ENCODE assay signal across 8 mouse cellular contexts in the genomic region with DNA sequence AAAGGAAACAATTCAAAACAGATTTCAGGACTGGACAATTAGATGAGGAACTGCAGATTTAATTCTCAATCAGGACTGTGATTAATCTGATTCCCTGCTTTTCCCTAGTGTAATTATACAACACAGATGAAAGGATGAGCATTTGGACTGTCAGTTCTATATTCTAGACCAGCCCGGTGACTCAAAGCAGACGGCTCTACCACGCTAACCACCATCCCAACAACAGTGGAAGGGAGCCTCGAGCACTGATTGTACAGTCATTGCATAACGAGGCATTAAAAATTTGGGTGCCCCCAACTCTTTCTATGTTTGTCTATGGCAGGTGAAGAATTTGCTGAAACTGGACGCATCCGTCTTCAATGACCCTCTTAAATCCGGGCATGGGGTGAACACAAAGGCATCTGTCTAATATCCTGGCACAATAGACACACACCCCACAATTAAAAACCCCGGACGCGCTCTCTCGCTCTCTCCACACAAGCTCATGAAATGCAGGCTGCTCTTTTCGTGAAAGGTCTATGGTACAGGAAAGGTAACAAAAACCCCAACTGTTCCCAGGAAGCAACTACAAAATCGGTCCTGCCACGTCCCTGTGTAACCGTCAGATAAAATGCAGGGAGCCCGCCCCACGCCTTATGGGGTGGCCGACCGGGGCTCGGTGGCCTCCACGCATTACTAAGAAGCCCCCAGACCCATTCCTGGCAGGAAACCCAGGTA. TPM values are rescaled to one million over a fixed set of nuclear protein-coding genes. Genes with fewer than 3 reads are reported as not detected.
DNase-seq lines count a peak whose midpoint lies in the region; ATAC-seq lines count a peak whose summit lies in the region.

No protein-coding gene starts in this region.

- peak overlapping the region; percentile 93 for H3K4me3 ChIP-seq in megakaryocyte, embryonic 14.5 days (replicated peaks)
- peak overlapping the region; percentile 56 for H3K4me3 ChIP-seq in neural tube, embryonic 11.5 days (ENCODE audit: low read depth, low read length)

- H3K36me3 ChIP-seq in megakaryocyte, embryonic 14.5 days (replicated peaks; ENCODE audit: low read length): no peaks in the 10 kb centered on the region
- no peaks in the 10 kb centered on the region for H3K36me3 ChIP-seq in neural tube, embryonic 11.5 days (ENCODE audit: control insufficient read depth, insufficient read depth, low read length)

- H3K9me3 ChIP-seq in megakaryocyte, embryonic 14.5 days: peaks cover 14% of the 10 kb centered on the region
- H3K9me3 ChIP-seq in neural tube, embryonic 11.5 days (ENCODE audit: control insufficient read depth, low read length): no peaks in the 10 kb centered on the region

- H3K27ac ChIP-seq in neural tube, embryonic 11.5 days (ENCODE audit: low read depth, low read length): peak overlapping the region; percentile 94; the same call in 1 of the 2 replicates

- no peak for ATAC-seq in megakaryocyte, adult 5-6 weeks (ENCODE audit: poor library complexity, severe bottlenecking)
- ATAC-seq in neural tube, embryonic 11.5 days (ENCODE audit: insufficient read depth, low FRiP score, low TSS enrichment): 0 out of 2 replicates have a peak, but pooled peaks have one; percentile 5
- ATAC-seq in erythroid progenitor cell, adult 5-6 weeks (replicated peaks; ENCODE audit: low FRiP score, poor library complexity, severe bottlenecking): no peak

- peak overlapping the region; percentile 72 for H3K9ac ChIP-seq in neural tube, embryonic 11.5 days (ENCODE audit: low read length)

- H3K4me1 ChIP-seq in megakaryocyte, embryonic 14.5 days: peaks cover 12% of the 10 kb centered on the region
- no peaks in the 10 kb centered on the region for H3K4me1 ChIP-seq in neural tube, embryonic 11.5 days (ENCODE audit: control insufficient read depth, insufficient read depth, low read length)

- peak overlapping the region; percentile 36 for H3K4me2 ChIP-seq in neural tube, embryonic 11.5 days (ENCODE audit: low read depth)

- WGBS in neural tube, embryonic 11.5 days: 27% methylated on average over 22 of the region's 22 CpGs

- peaks cover 39% of the 10 kb centered on the region for H3K27me3 ChIP-seq in megakaryocyte, embryonic 14.5 days (replicated peaks)
- no peaks in the 10 kb centered on the region for H3K27me3 ChIP-seq in neural tube, embryonic 11.5 days (ENCODE audit: control insufficient read depth, insufficient read depth, low read length)

- DNase-seq in adrenal gland, postnatal 25 days: peak; percentile 5
- DNase-seq in frontal cortex, postnatal 25 days (ENCODE audit: low spot score in 2 of 2): peak; percentile 4 to 7
- peak; percentile 1 to 11 for DNase-seq in kidney, adult 8-10 months
- peak; percentile 11 for DNase-seq in liver
- peak; percentile 42 for DNase-seq in neural tube, embryonic 11.5 days (ENCODE audit: low spot score)

RNA-seq across cellular contexts. Expression of gene Cask, which starts 5.9 kb away (rescaled TPM):
- polyA plus RNA-seq in megakaryocyte, embryonic 14.5 days (2012; ENCODE audit: insufficient read depth, low replicate concordance): 0.16 TPM in 1 of 2 replicates, not detected in the other
- 40.1 and 50.7 TPM in 2 replicates for total RNA-seq in megakaryocyte, adult 5-6 weeks (2015)
- 52.3 and 66.0 TPM in 2 replicates for total RNA-seq in megakaryocyte, adult 5-6 weeks (2017)
- 36.1 and 40.0 TPM in 2 replicates for total RNA-seq in adrenal gland, postnatal 25 days (2021)
- polyA plus RNA-seq in neural tube, embryonic 11.5 days (2014; fragmentation: Nextera tagmentation; extraction: Ambion mirVana): 27.1 and 33.0 TPM in 2 replicates
- 5.0 and 7.1 TPM in 2 replicates for total RNA-seq in erythroid progenitor cell, adult 5-6 weeks (2015; ENCODE audit: low replicate concordance)
- 0.08 and 0.39 TPM in 2 replicates for total RNA-seq in erythroid progenitor cell, adult 5-6 weeks (2017; ENCODE audit: low replicate concordance)
